ENCODE assay signal across 15 mouse cellular contexts in the genomic region with DNA sequence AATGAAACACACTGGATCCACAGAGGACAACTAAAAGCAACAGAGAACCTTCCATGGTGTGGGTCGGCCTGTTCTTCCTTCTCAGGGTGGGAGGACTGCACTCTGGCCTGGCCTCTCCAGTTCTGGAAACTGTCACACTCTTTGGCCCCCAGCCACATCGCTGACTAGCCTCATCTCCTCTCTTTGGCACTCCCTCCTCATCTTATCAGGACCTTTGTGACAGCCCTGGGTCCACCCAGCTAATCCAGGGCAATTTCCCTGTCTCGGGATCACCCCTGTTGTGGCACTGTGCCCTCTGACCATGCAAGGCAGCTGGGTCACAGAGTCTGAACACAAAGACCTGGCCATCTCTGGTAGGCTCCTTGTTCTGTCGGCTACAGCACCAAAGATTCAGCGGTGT. TPM values are rescaled to one million over a fixed set of nuclear protein-coding genes. Genes with fewer than 3 reads are reported as not detected.
DNase-seq lines count a peak whose midpoint lies in the region; ATAC-seq and TF ChIP-seq lines count a peak whose summit lies in the region.
"Had no signal": no experiment of that assay in that cellular context is flagged by ENCODE, and none has a peak within 500 bp of the region (broad histone marks: within the 10 kb centered on the region; RNA-seq: fewer than 3 reads in every experiment).

No protein-coding gene starts in this region.

- no peak for ATAC-seq in midbrain, embryonic 14.5 days (ENCODE audit: low FRiP score, low TSS enrichment)
- peak; percentile 74 for ATAC-seq in intestine, embryonic 15.5 days
- no peak for ATAC-seq in forebrain, embryonic 13.5 days
- ATAC-seq: hindbrain, embryonic 16.5 days; liver, postnatal 0 days; midbrain, embryonic 16.5 days had no signal

- H3K27me3 ChIP-seq in midbrain, embryonic 10.5 days (ENCODE audit: low read depth, poor library complexity, severe bottlenecking) = no peaks in the 10 kb centered on the region
- no peaks in the 10 kb centered on the region for H3K27me3 ChIP-seq in midbrain, embryonic 14.5 days (ENCODE audit: control insufficient read depth, insufficient read depth, low read length)
- no peaks in the 10 kb centered on the region for H3K27me3 ChIP-seq in intestine, embryonic 15.5 days (replicated peaks)
- no peaks in the 10 kb centered on the region for H3K27me3 ChIP-seq in forebrain, embryonic 13.5 days
- H3K27me3 ChIP-seq: limb, embryonic 12.5 days had no signal

- H3K9ac ChIP-seq in midbrain, embryonic 14.5 days (replicated peaks; ENCODE audit: low read length) = no peak overlapping the region
- peak overlapping the region; percentile 8; the same call in 1 of the 2 replicates for H3K9ac ChIP-seq in intestine, embryonic 15.5 days
- H3K9ac ChIP-seq in forebrain, embryonic 13.5 days = no peak overlapping the region
- H3K9ac ChIP-seq: limb, embryonic 12.5 days; liver, postnatal 0 days had no signal

- H3K9me3 ChIP-seq in midbrain, embryonic 10.5 days (replicated peaks) = no peaks in the 10 kb centered on the region
- H3K9me3 ChIP-seq in midbrain, embryonic 14.5 days (ENCODE audit: control insufficient read depth, low read length) = no peaks in the 10 kb centered on the region
- no peaks in the 10 kb centered on the region for H3K9me3 ChIP-seq in intestine, embryonic 15.5 days
- H3K9me3 ChIP-seq in forebrain, embryonic 13.5 days (replicated peaks) = no peaks in the 10 kb centered on the region
- H3K9me3 ChIP-seq: limb, embryonic 12.5 days had no signal

- H3K4me1 ChIP-seq in midbrain, embryonic 10.5 days = peaks cover 63% of the 10 kb centered on the region
- H3K4me1 ChIP-seq in midbrain, embryonic 14.5 days (ENCODE audit: control insufficient read depth, insufficient read depth, low read length) = peaks cover 23% of the 10 kb centered on the region
- peaks cover 70% of the 10 kb centered on the region for H3K4me1 ChIP-seq in intestine, embryonic 15.5 days (replicated peaks)
- peaks cover 68% of the 10 kb centered on the region for H3K4me1 ChIP-seq in forebrain, embryonic 13.5 days

- TF ChIP-seq CTCF in gastrocnemius, adult 2 months (IDR thresholded peaks at IDR 0.05) = no peak

- no peaks in the 10 kb centered on the region for H3K36me3 ChIP-seq in midbrain, embryonic 10.5 days
- no peaks in the 10 kb centered on the region for H3K36me3 ChIP-seq in midbrain, embryonic 14.5 days (ENCODE audit: control insufficient read depth, insufficient read depth, low read length)
- no peaks in the 10 kb centered on the region for H3K36me3 ChIP-seq in intestine, embryonic 15.5 days
- H3K36me3 ChIP-seq in forebrain, embryonic 13.5 days (ENCODE audit: poor library complexity, severe bottlenecking) = no peaks in the 10 kb centered on the region
- H3K36me3 ChIP-seq: limb, embryonic 12.5 days had no signal

- intact Hi-C loops in gastrocnemius, adult 2 months (cut with DNase I) = no loop called here

- no peak overlapping the region for H3K4me3 ChIP-seq in gastrocnemius, adult 2 months
- no peak overlapping the region for H3K4me3 ChIP-seq in midbrain, embryonic 10.5 days
- H3K4me3 ChIP-seq in midbrain, embryonic 14.5 days (replicated peaks; ENCODE audit: low read depth, low read length) = no peak overlapping the region
- H3K4me3 ChIP-seq in intestine, embryonic 15.5 days (replicated peaks) = no peak overlapping the region
- no peak overlapping the region for H3K4me3 ChIP-seq in forebrain, embryonic 13.5 days
- H3K4me3 ChIP-seq: erythroblast, embryonic 14.5 days; limb, embryonic 12.5 days had no signal

- H3K4me2 ChIP-seq in midbrain, embryonic 14.5 days (ENCODE audit: low read length) = no peak overlapping the region
- H3K4me2 ChIP-seq in intestine, embryonic 15.5 days (replicated peaks) = no peak overlapping the region
- H3K4me2 ChIP-seq in forebrain, embryonic 13.5 days = no peak overlapping the region
- H3K4me2 ChIP-seq: limb, embryonic 12.5 days had no signal

- WGBS in midbrain, embryonic 10.5 days = 90% methylated on average over 5 of the region's 5 CpGs
- WGBS in midbrain, embryonic 14.5 days = 91% methylated on average over 5 of the region's 5 CpGs
- 59% methylated on average over 5 of the region's 5 CpGs for WGBS in intestine, embryonic 15.5 days
- WGBS in forebrain, embryonic 13.5 days = 85% methylated on average over 5 of the region's 5 CpGs

- no peak for DNase-seq in gastrocnemius, adult 2 months
- DNase-seq in gastrocnemius, postnatal 10 days = no peak
- no peak for DNase-seq in midbrain, embryonic 10.5 days (ENCODE audit: low spot score)
- DNase-seq in midbrain, embryonic 14.5 days = no peak
- DNase-seq in testis, postnatal 14 days (ENCODE audit: low spot score) = peak; percentile 79
- no peak for DNase-seq in thymus, postnatal 10 days (ENCODE audit: low spot score in 2 of 2)
- DNase-seq: cerebellum, adult 8-10 months; right cerebral cortex, postnatal 4 days had no signal

- H3K27ac ChIP-seq in gastrocnemius, adult 2 months = peak overlapping the region; percentile 24; the same call in 1 of the 2 replicates
- H3K27ac ChIP-seq in midbrain, embryonic 10.5 days (replicated peaks) = peak overlapping the region; percentile 19; the same call in 1 of the 2 replicates
- H3K27ac ChIP-seq in midbrain, embryonic 14.5 days (replicated peaks; ENCODE audit: low read depth, low read length) = no peak overlapping the region
- peak overlapping the region; percentile 33; the same call in 1 of the 2 replicates for H3K27ac ChIP-seq in intestine, embryonic 15.5 days
- no peak overlapping the region for H3K27ac ChIP-seq in forebrain, embryonic 13.5 days
- H3K27ac ChIP-seq: limb, embryonic 12.5 days had no signal

RNA-seq across cellular contexts. Expression of a gene that starts 22.6 kb away (rescaled TPM):
- total RNA-seq in gastrocnemius, adult 2 months (2021) = 1 to 10 TPM; 6.5 to 6.6 TPM
- 1 to 10 TPM; 5.6 to 6.0 TPM for total RNA-seq in gastrocnemius, postnatal 10 days (2021)
- 16.1 and 16.9 TPM in 2 replicates for polyA plus RNA-seq in midbrain, embryonic 10.5 days (2016; fragmentation: Nextera tagmentation; extraction: Ambion mirVana)
- polyA plus RNA-seq in midbrain, embryonic 14.5 days (2014; fragmentation: Nextera tagmentation; extraction: Ambion mirVana) = 24.0 and 30.1 TPM in 2 replicates
- polyA plus RNA-seq in intestine, embryonic 15.5 days (2015; fragmentation: Nextera tagmentation; extraction: Ambion mirVana) = 39.1 and 40.1 TPM in 2 replicates
- polyA plus RNA-seq in forebrain, embryonic 13.5 days (2015; fragmentation: Nextera tagmentation; extraction: Ambion mirVana) = 34.5 and 38.7 TPM in 2 replicates

Comparison
In these comparisons a context has a peak if more than half of its experiments do, and no peak if none do; other contexts are left out.
1. H3K27ac ChIP-seq: peak in gastrocnemius, adult 2 months (single experiment), midbrain, embryonic 10.5 days (single experiment) and intestine, embryonic 15.5 days (single experiment); none in midbrain, embryonic 14.5 days (single experiment) and forebrain, embryonic 13.5 days (single experiment).